Comparison of ENCODE assay signal across 7 mouse cellular contexts in the genomic region with DNA sequence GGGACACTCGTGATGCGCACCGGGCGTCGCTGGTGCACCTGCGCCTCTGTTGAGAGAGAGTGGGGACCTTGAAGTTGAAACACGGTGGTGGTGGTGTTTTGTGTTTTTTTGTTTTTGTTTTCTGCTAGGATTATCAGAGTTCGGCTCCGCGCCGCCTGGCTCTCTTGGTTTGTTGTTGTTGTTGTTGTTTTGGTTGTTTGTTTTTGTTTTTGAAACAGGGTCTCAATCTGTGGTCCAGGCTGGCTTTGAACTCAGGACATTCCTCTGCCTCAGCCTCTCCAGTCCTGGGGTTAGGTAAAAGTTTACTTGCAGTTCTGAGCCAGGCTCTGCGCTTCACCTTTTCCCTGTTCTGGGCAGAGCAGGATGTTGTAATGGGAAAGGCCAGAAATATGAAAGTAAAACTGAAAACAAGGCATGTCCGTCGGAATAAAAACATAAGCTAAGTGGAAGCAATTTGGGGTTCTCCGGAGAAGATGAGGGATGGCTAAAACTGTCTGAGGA. TPM values are rescaled to one million over a fixed set of nuclear protein-coding genes. Genes with fewer than 3 reads are reported as not detected.
A peak's percentile ranks its signal among the peaks of the same experiment; 100 is the strongest.
DNase-seq lines count a peak whose midpoint lies in the region; ATAC-seq and TF ChIP-seq lines count a peak whose summit lies in the region.

No protein-coding gene starts in this region.

- H3K9ac ChIP-seq in ES-E14 (ENCODE audit: insufficient read depth, low read depth, low read length, poor library complexity, severe bottlenecking), result peak overlapping the region; percentile 92
- H3K9ac ChIP-seq in heart, embryonic 12.5 days, result peak overlapping the region; percentile 96

- TF ChIP-seq POLR2A in myocyte (IDR thresholded peaks at IDR 0.05; ENCODE audit: insufficient read length, low read depth), result no peak

- no peaks in the 10 kb centered on the region for H3K9me3 ChIP-seq in ES-E14 (ENCODE audit: control insufficient read depth, insufficient read depth, low read depth, low read length)
- H3K9me3 ChIP-seq in heart, embryonic 12.5 days (replicated peaks), result no peaks in the 10 kb centered on the region
- no peaks in the 10 kb centered on the region for H3K9me3 ChIP-seq in limb, embryonic 10.5 days (replicated peaks)

- in situ Hi-C loops in ES-E14 (cut with MboI; ENCODE audit: low sequenced_read_pairs in 2 of 2, unreplicated experiment in 2 of 2), result no loop called here

- H3K4me1 ChIP-seq in ES-E14 (ENCODE audit: control insufficient read depth in 2 of 2, insufficient read depth in 2 of 2, low read length in 2 of 2, poor library complexity in 1 of 2), result no peaks in the 10 kb centered on the region; a peak in 1 of 4 replicates
- H3K4me1 ChIP-seq in heart, embryonic 12.5 days (replicated peaks), result peaks cover 37% of the 10 kb centered on the region
- peaks cover 19% of the 10 kb centered on the region for H3K4me1 ChIP-seq in limb, embryonic 10.5 days

- H3K27ac ChIP-seq in ES-E14 (ENCODE audit: insufficient read depth, low read depth, low read length, poor library complexity, severe bottlenecking), result no peak overlapping the region
- peak overlapping the region; percentile 95 for H3K27ac ChIP-seq in heart, embryonic 12.5 days (ENCODE audit: poor library complexity, severe bottlenecking)
- H3K27ac ChIP-seq in limb, embryonic 10.5 days, result peak overlapping the region; percentile 91

- no peak for DNase-seq in ES-E14 (ENCODE audit: low read depth, low spot score)
- DNase-seq in adipocyte (ENCODE audit: low spot score), result peak; percentile 81
- no peak for DNase-seq in limb, embryonic 10.5 days (ENCODE audit: low spot score)
- DNase-seq in cerebellum, adult 18-20 months, result no peak

- peaks cover 5% of the 10 kb centered on the region for H3K79me2 ChIP-seq in myocyte (ENCODE audit: control insufficient read depth, insufficient read depth)

- H3K36me3 ChIP-seq in ES-E14 (ENCODE audit: control insufficient read depth, insufficient read depth, low read length, poor library complexity, severe bottlenecking) (peaks cover 3% of the 10 kb centered on the region; the same call in 1 of the 2 replicates), myocyte (ENCODE audit: control insufficient read depth, insufficient read depth) (peaks cover 6% of the 10 kb centered on the region)
- peaks cover 16% of the 10 kb centered on the region for H3K36me3 ChIP-seq in heart, embryonic 12.5 days
- no peaks in the 10 kb centered on the region for H3K36me3 ChIP-seq in limb, embryonic 10.5 days

- H3ac ChIP-seq in myocyte (ENCODE audit: control insufficient read depth, insufficient read length), result peak overlapping the region; percentile 88

- H3K4me3 ChIP-seq in ES-E14 (ENCODE audit: insufficient read depth in 1 of 2, low read depth in 1 of 2, low read length in 2 of 2, poor library complexity in 1 of 2, severe bottlenecking in 1 of 2) (peak overlapping the region; percentile 77 to 95), myocyte (peak overlapping the region; percentile 32)
- peak overlapping the region; percentile 90 for H3K4me3 ChIP-seq in heart, embryonic 12.5 days
- peak overlapping the region; percentile 88 for H3K4me3 ChIP-seq in limb, embryonic 10.5 days

- no peaks in the 10 kb centered on the region for H3K27me3 ChIP-seq in heart, embryonic 12.5 days (replicated peaks)
- H3K27me3 ChIP-seq in limb, embryonic 10.5 days (ENCODE audit: low read depth, poor library complexity, severe bottlenecking), result peaks cover 10% of the 10 kb centered on the region
- H3K27me3 ChIP-seq in myocyte (ENCODE audit: control insufficient read depth, insufficient read depth, insufficient read length), result no peaks in the 10 kb centered on the region

- ATAC-seq in heart, embryonic 12.5 days (ENCODE audit: insufficient number of reproducible peaks, low FRiP score), result no peak
- no peak for ATAC-seq in inflammation-experienced regulatory T-cells, adult 6 months

- 17% methylated on average over 15 of the region's 15 CpGs for WGBS in heart, embryonic 12.5 days
- WGBS in limb, embryonic 10.5 days, result 25% methylated on average over 15 of the region's 15 CpGs

- peak overlapping the region; percentile 82 for H3K4me2 ChIP-seq in heart, embryonic 12.5 days
- peak overlapping the region; percentile 78 for H3K4me2 ChIP-seq in myocyte (ENCODE audit: low read depth)

TF ChIP-seq in ES-E14, 5 proteins besides CTCF, POLR2A, EP300 and RAD21:
- TF ChIP-seq ZNF384 (IDR thresholded peaks at IDR 0.05; ENCODE audit: low read depth, low read length) (no peak), CHD2 (IDR thresholded peaks at IDR 0.05; ENCODE audit: low read depth, low read length) (no peak), HCFC1 (IDR thresholded peaks at IDR 0.05; ENCODE audit: borderline replicate concordance, insufficient read depth, low read length) (no peak), ZC3H11A (IDR thresholded peaks at IDR 0.05; ENCODE audit: borderline replicate concordance, low read depth, low read length) (no peak), MAFK (IDR thresholded peaks at IDR 0.05; ENCODE audit: insufficient read depth, low read depth, low read length) (no peak)

TF ChIP-seq in myocyte, 11 proteins besides CTCF, POLR2A, EP300 and RAD21:
- TF ChIP-seq MYOD1 (IDR thresholded peaks at IDR 0.05; ENCODE audit: control insufficient read depth in 1 of 3, insufficient read length in 2 of 3, low read depth in 2 of 3) (no peak), MYOG (IDR thresholded peaks at IDR 0.05; ENCODE audit: control insufficient read depth in 1 of 3, insufficient read depth in 1 of 3, insufficient read length in 2 of 3, low read depth in 2 of 3) (no peak), TCF12 (IDR thresholded peaks at IDR 0.05; ENCODE audit: insufficient read depth, poor library complexity, severe bottlenecking) (no peak), MAX (IDR thresholded peaks at IDR 0.05; ENCODE audit: low read depth) (no peak), TCF3 (IDR thresholded peaks at IDR 0.05; ENCODE audit: insufficient read length, low read depth) (no peak), POLR2AphosphoS2 (IDR thresholded peaks at IDR 0.05; ENCODE audit: insufficient read length, low read depth) (no peak), E2F4 (IDR thresholded peaks at IDR 0.05; ENCODE audit: insufficient read depth) (no peak), CEBPB (IDR thresholded peaks at IDR 0.05; ENCODE audit: insufficient read depth, poor library complexity, severe bottlenecking) (no peak)
TF ChIP-seq in myocyte: peak in this region for 0.

RNA-seq across cellular contexts. Expression of gene Whamm, which starts 0.9 kb away (rescaled TPM):
- 10.3 and 10.7 TPM in 2 replicates for total RNA-seq in ES-E14 (2012; rRNA removed)
- 6.9 and 7.6 TPM in 2 replicates for polyA plus RNA-seq in heart, embryonic 12.5 days (2016; fragmentation: Nextera tagmentation; extraction: Ambion mirVana)
- polyA plus RNA-seq in limb, embryonic 10.5 days (2016; fragmentation: Nextera tagmentation; extraction: Ambion mirVana), result 2.6 and 2.7 TPM in 2 replicates
- 4.0 TPM for polyA plus RNA-seq in myocyte (2012; fragmentation: generic; extraction: Trizol)
- 1 to 10 TPM; 3.4 to 8.1 (median 5.2) TPM for polyA plus RNA-seq in inflammation-experienced regulatory T-cells, adult 6 months (2017; shearing (Covaris generic))

RNA-seq across cellular contexts. Expression of gene Fsd2, which starts 5.2 kb away (rescaled TPM):
- total RNA-seq in ES-E14 (2012; rRNA removed), result 0.05 and 0.09 TPM in 2 replicates
- polyA plus RNA-seq in heart, embryonic 12.5 days (2016; fragmentation: Nextera tagmentation; extraction: Ambion mirVana), result 65.0 and 65.8 TPM in 2 replicates
- polyA plus RNA-seq in limb, embryonic 10.5 days (2016; fragmentation: Nextera tagmentation; extraction: Ambion mirVana), result 0.08 and 0.15 TPM in 2 replicates
- polyA plus RNA-seq in myocyte (2012; fragmentation: generic; extraction: Trizol), result 4.8 TPM
- 1 to 10 TPM; 2.5 to 5.3 (median 3.2) TPM for polyA plus RNA-seq in inflammation-experienced regulatory T-cells, adult 6 months (2017; shearing (Covaris generic))

Comparison
In these comparisons a context has a peak if more than half of its experiments do, and no peak if none do; other contexts are left out.
1. H3K4me3 ChIP-seq: peak in every context shown above with its lines; median percentile 90 in heart, embryonic 12.5 days; 88 in limb, embryonic 10.5 days; 86 in ES-E14; 32 in myocyte.
2. RNA of gene Fsd2, which starts 5.2 kb away (polyA plus RNA-seq): 65.0 to 65.8 TPM in heart, embryonic 12.5 days; 4.8 TPM in myocyte (single experiment), 2.5 to 5.3 TPM in inflammation-experienced regulatory T-cells, adult 6 months and 0.08 to 0.15 TPM in limb, embryonic 10.5 days; every median in the first group is over 10 times any median in the second.